Mouse (Mus musculus): ENCODE results near the gene Tmem260. TPM values are rescaled to one million over a fixed set of nuclear protein-coding genes. Genes with fewer than 3 reads are reported as not detected.

Gene Tmem260
- total RNA-seq (2014; rRNA removed; ENCODE audit: low replicate concordance) (8.6 and 8.7 TPM in 2 replicates), polyA plus RNA-seq (2015; fragmentation: Nextera tagmentation; extraction: Ambion mirVana) (6.0 TPM in 2 replicates)

- ATAC-seq (ENCODE audit: insufficient read depth, low read depth), result peak; percentile 100
- peak within 1 kb of the TSS; percentile 96 for H3K9ac ChIP-seq (replicated peaks; ENCODE audit: low read depth, low read length)
- DNase-seq (ENCODE audit: low spot score), result peak; percentile 92
- peak within 1 kb of the TSS; percentile 98 for H3K4me3 ChIP-seq (ENCODE audit: low read depth, low read length)
- H3K4me2 ChIP-seq (ENCODE audit: low read depth, low read length), result peak within 1 kb of the TSS; percentile 56
- no peaks in the 10 kb centered on the region for H3K9me3 ChIP-seq (replicated peaks; ENCODE audit: control insufficient read depth, low read length)
- no peaks in the 10 kb centered on the region for H3K36me3 ChIP-seq (replicated peaks; ENCODE audit: control insufficient read depth, insufficient read depth, low read length)
- peak within 1 kb of the TSS; percentile 89 for H3K27ac ChIP-seq (ENCODE audit: low read depth)
- H3K27me3 ChIP-seq (ENCODE audit: control insufficient read depth, insufficient read depth, low read length), result no peaks in the 10 kb centered on the region
- peak; percentile 75; the same call in 1 of the 2 replicates for TF ChIP-seq EP300 (IDR thresholded peaks at IDR 0.05; ENCODE audit: low read depth)
- TF ChIP-seq CTCF (IDR thresholded peaks at IDR 0.05; ENCODE audit: low read depth), result peak; percentile 93
- H3K4me1 ChIP-seq (ENCODE audit: control insufficient read depth, insufficient read depth), result peaks cover 11% of the 10 kb centered on the region; the same call in 1 of the 2 replicates
- under 1% methylated on average over 69 of the region's 69 CpGs for WGBS
These were observed at the start of gene Tmem260 for GRCm38 (mm10) chr14:48445984-48446683. Gene Tmem260, plus strand, starts transcription at chr14:48446124.

- Histone ChIP-seq H3K36me3 (replicated peaks; ENCODE audit: control insufficient read depth, insufficient read depth, low read length) (no peaks in the 10 kb centered on the region), H3K4me1 (ENCODE audit: control insufficient read depth, insufficient read depth) (no peaks in the 10 kb centered on the region), H3K9ac (replicated peaks; ENCODE audit: low read depth, low read length) (no peak overlapping the region), H3K4me3 (ENCODE audit: low read depth, low read length) (no peak overlapping the region), H3K9me3 (replicated peaks; ENCODE audit: control insufficient read depth, low read length) (no peaks in the 10 kb centered on the region), H3K27me3 (ENCODE audit: control insufficient read depth, insufficient read depth, low read length) (no peaks in the 10 kb centered on the region), H3K27ac (ENCODE audit: low read depth) (no peak overlapping the region), H3K4me2 (ENCODE audit: low read depth, low read length) (no peak overlapping the region)
- no peak for ATAC-seq (ENCODE audit: insufficient read depth, low read depth)
- no peak for DNase-seq (ENCODE audit: low spot score)
- 84% methylated on average over 13 of the region's 13 CpGs for WGBS
- TF ChIP-seq EP300 (IDR thresholded peaks at IDR 0.05; ENCODE audit: low read depth), result no peak
- TF ChIP-seq CTCF (IDR thresholded peaks at IDR 0.05; ENCODE audit: low read depth), result no peak
These were observed 39.8 kb upstream of the Tmem260 start for GRCm38 (mm10) chr14:48406086-48406485.

GRCm38 (mm10) chr14:48417064-48417463 is 28.9 kb upstream of the Tmem260 start:
- no peaks in the 10 kb centered on the region for H3K27me3 ChIP-seq (ENCODE audit: control insufficient read depth, insufficient read depth, low read length)
- DNase-seq (ENCODE audit: low spot score) (no peak), ATAC-seq (ENCODE audit: insufficient read depth, low read depth) (no peak)
- TF ChIP-seq EP300 (IDR thresholded peaks at IDR 0.05; ENCODE audit: low read depth), result no peak
- no peaks in the 10 kb centered on the region for H3K4me1 ChIP-seq (ENCODE audit: control insufficient read depth, insufficient read depth)
- no peaks in the 10 kb centered on the region for H3K9me3 ChIP-seq (replicated peaks; ENCODE audit: control insufficient read depth, low read length)
- H3K4me3 ChIP-seq (ENCODE audit: low read depth, low read length), result no peak overlapping the region
- no peak overlapping the region for H3K9ac ChIP-seq (replicated peaks; ENCODE audit: low read depth, low read length)
- 73% methylated on average over 3 of the region's 3 CpGs for WGBS
- no peak overlapping the region for H3K4me2 ChIP-seq (ENCODE audit: low read depth, low read length)
- no peaks in the 10 kb centered on the region for H3K36me3 ChIP-seq (replicated peaks; ENCODE audit: control insufficient read depth, insufficient read depth, low read length)
- no peak overlapping the region for H3K27ac ChIP-seq (ENCODE audit: low read depth)

GRCm38 (mm10) chr14:48418264-48418663 is 27.7 kb upstream of the Tmem260 start:
- WGBS, result 59% methylated on average over 3 of the region's 3 CpGs
- no peak overlapping the region for H3K4me3 ChIP-seq (ENCODE audit: low read depth, low read length)
- TF ChIP-seq CTCF (IDR thresholded peaks at IDR 0.05; ENCODE audit: low read depth), result no peak
- no peak for TF ChIP-seq EP300 (IDR thresholded peaks at IDR 0.05; ENCODE audit: low read depth)

GRCm38 (mm10) chr14:48418672-48419071 is 27.3 kb upstream of the Tmem260 start:
- Histone ChIP-seq H3K27ac (ENCODE audit: low read depth) (no peak overlapping the region), H3K9ac (replicated peaks; ENCODE audit: low read depth, low read length) (no peak overlapping the region), H3K4me1 (ENCODE audit: control insufficient read depth, insufficient read depth) (no peaks in the 10 kb centered on the region), H3K4me2 (ENCODE audit: low read depth, low read length) (no peak overlapping the region), H3K9me3 (replicated peaks; ENCODE audit: control insufficient read depth, low read length) (no peaks in the 10 kb centered on the region), H3K36me3 (replicated peaks; ENCODE audit: control insufficient read depth, insufficient read depth, low read length) (no peaks in the 10 kb centered on the region), H3K4me3 (ENCODE audit: low read depth, low read length) (no peak overlapping the region), H3K27me3 (ENCODE audit: control insufficient read depth, insufficient read depth, low read length) (no peaks in the 10 kb centered on the region)
- WGBS, result 71% methylated on average over 5 of the region's 5 CpGs
- TF ChIP-seq EP300 (IDR thresholded peaks at IDR 0.05; ENCODE audit: low read depth), result no peak
- no peak for TF ChIP-seq CTCF (IDR thresholded peaks at IDR 0.05; ENCODE audit: low read depth)
- ATAC-seq (ENCODE audit: insufficient read depth, low read depth) (no peak), DNase-seq (ENCODE audit: low spot score) (no peak)

More at GRCm38 (mm10) chr14:48418264-48418663, 27.7 kb upstream of the Tmem260 start:
- no peaks in the 10 kb centered on the region for H3K4me1 ChIP-seq (ENCODE audit: control insufficient read depth, insufficient read depth)
- no peaks in the 10 kb centered on the region for H3K27me3 ChIP-seq (ENCODE audit: control insufficient read depth, insufficient read depth, low read length)
- no peak overlapping the region for H3K4me2 ChIP-seq (ENCODE audit: low read depth, low read length)
- H3K36me3 ChIP-seq (replicated peaks; ENCODE audit: control insufficient read depth, insufficient read depth, low read length), result no peaks in the 10 kb centered on the region
- no peak overlapping the region for H3K9ac ChIP-seq (replicated peaks; ENCODE audit: low read depth, low read length)
- no peaks in the 10 kb centered on the region for H3K9me3 ChIP-seq (replicated peaks; ENCODE audit: control insufficient read depth, low read length)
- DNase-seq (ENCODE audit: low spot score) (no peak), ATAC-seq (ENCODE audit: insufficient read depth, low read depth) (no peak)
- no peak overlapping the region for H3K27ac ChIP-seq (ENCODE audit: low read depth)

Measured in heart, postnatal 0 days (tissue).